Mouse (Mus musculus) erythroid progenitor cell, adult 5-6 weeks (primary cell): ENCODE measurements around the gene Gm3336. TPM values are rescaled to one million over a fixed set of nuclear protein-coding genes. Genes with fewer than 3 reads are reported as not detected.

Experiments used
- ATAC-seq: replicated peaks from 2 replicates; pipeline ENCODE4 v1.8.0; 2016; ENCODE audit warnings: moderate number of reproducible peaks, mild to moderate bottlenecking, moderate TSS enrichment, inconsistent platforms; ENCODE audit not compliant: poor library complexity, low FRiP score, severe bottlenecking
- total RNA-seq, 2 experiments: library from RNA; stranded (forward) in 1 of 2; stranded (reverse) in 1 of 2; fragments of 150-400 nt in 1 of 2; fragments of 186-747, 209-891 nt in 1 of 2; gene quantifications; 2 replicates each; pipeline versions ENCODE4 v1.2.3 to v1.2.4; 2015 to 2017; ENCODE audit warnings: low replicate concordance in 2 of 2

Gene Gm3336
- total RNA-seq, 2 experiments from 2014 or later: not detected

GRCm38 (mm10) chr8:70758308-70758615 lies 39.9 kb downstream of the Gm3336 start:
- ATAC-seq: no peak

GRCm38 (mm10) chr8:70758616-70759561 lies 40.5 kb downstream of the Gm3336 start:
- ATAC-seq: no peak

- ATAC-seq: no peak
These were observed 42.0 kb downstream of the Gm3336 start for GRCm38 (mm10) chr8:70760350-70760749.

GRCm38 (mm10) chr8:70760775-70761406 lies 42.5 kb downstream of the Gm3336 start, which contains the start of gene Mpv17l2:
TSS of gene Mpv17l2 (minus strand) at chr8:70760946.
- peak; percentile 80 for ATAC-seq

- ATAC-seq: peak; percentile 51
These were observed 43.8 kb downstream of the Gm3336 start for GRCm38 (mm10) chr8:70762118-70762517.

GRCm38 (mm10) chr8:70763354-70763753 lies 45.0 kb downstream of the Gm3336 start:
- no peak for ATAC-seq

- ATAC-seq: peak; percentile 33
These were observed 45.7 kb downstream of the Gm3336 start for GRCm38 (mm10) chr8:70764026-70764425.

- no peak for ATAC-seq
These were observed 46.3 kb downstream of the Gm3336 start for GRCm38 (mm10) chr8:70764676-70765075.

- no peak for ATAC-seq
These were observed 47.0 kb downstream of the Gm3336 start for GRCm38 (mm10) chr8:70765329-70765728.

GRCm38 (mm10) chr8:70765838-70766570 lies 47.7 kb downstream of the Gm3336 start:
- ATAC-seq: no peak

- ATAC-seq: peak; percentile 60
These were observed 48.5 kb downstream of the Gm3336 start for GRCm38 (mm10) chr8:70766571-70767440.

GRCm38 (mm10) chr8:70767503-70767902 lies 49.2 kb downstream of the Gm3336 start:
- no peak for ATAC-seq

- no peak for ATAC-seq
These were observed 50.0 kb downstream of the Gm3336 start for GRCm38 (mm10) chr8:70768231-70768776.

GRCm38 (mm10) chr8:70768956-70769355 lies 50.6 kb downstream of the Gm3336 start:
- ATAC-seq: no peak

- ATAC-seq: peak; percentile 70
These were observed 51.0 kb downstream of the Gm3336 start for GRCm38 (mm10) chr8:70769359-70769758.

- no peak for ATAC-seq
These were observed 51.5 kb downstream of the Gm3336 start for GRCm38 (mm10) chr8:70769858-70770257.

GRCm38 (mm10) chr8:70770748-70771147 lies 52.4 kb downstream of the Gm3336 start:
- no peak for ATAC-seq

GRCm38 (mm10) chr8:70771217-70771616 lies 52.9 kb downstream of the Gm3336 start:
- ATAC-seq: no peak

- no peak for ATAC-seq
These were observed 53.7 kb downstream of the Gm3336 start for GRCm38 (mm10) chr8:70772075-70772474.
